Mouse (Mus musculus) heart, embryonic 16.5 days (tissue): Measurements from ENCODE around the gene Zfp830. TPM values are rescaled to one million over a fixed set of nuclear protein-coding genes. Genes with fewer than 3 reads are reported as not detected.

Source experiments
- ATAC-seq: fragments of 200-750 bp; cut with Nextera tagmentation; replicated peaks from 2 replicates; pipeline ENCODE4 v1.8.0; 2017; ENCODE audit warnings: moderate number of reproducible peaks; ENCODE audit not compliant: insufficient read depth, low FRiP score; ENCODE audit errors: extremely low read depth
- H3K27ac ChIP-seq: fragments of 300-500 bp; sonication (generic); 2 replicates; pipeline ENCODE4 v1.5.1; 2014; ENCODE audit warnings: mild to moderate bottlenecking, low read length, control low read depth, moderate library complexity
- H3K27me3 ChIP-seq: fragments of 300-500 bp; sonication (generic); 2 replicates; pipeline ENCODE4 v1.6.1; 2014; ENCODE audit warnings: low read length, mixed read lengths; ENCODE audit not compliant: control insufficient read depth, insufficient read depth
- H3K36me3 ChIP-seq: fragments of 300-500 bp; sonication (generic); 2 replicates; pipeline ENCODE4 v1.6.1; 2014; ENCODE audit not compliant: control insufficient read depth, insufficient read depth
- H3K4me1 ChIP-seq: fragments of 300-500 bp; sonication (generic); 2 replicates; pipeline ENCODE4 v1.6.1; 2014; ENCODE audit warnings: low read length, mixed read lengths; ENCODE audit not compliant: control insufficient read depth, insufficient read depth
- H3K4me2 ChIP-seq: fragments of 300-500 bp; sonication (generic); 2 replicates; pipeline ENCODE4 v1.6.1; 2014; ENCODE audit warnings: low read depth, mild to moderate bottlenecking, control low read depth, low read length
- H3K4me3 ChIP-seq: fragments of 300-500 bp; sonication (generic); 2 replicates; pipeline ENCODE4 v1.5.1; 2014; ENCODE audit warnings: mild to moderate bottlenecking, control low read depth, low read length
- H3K9ac ChIP-seq: fragments of 300-500 bp; sonication (generic); 2 replicates; pipeline ENCODE4 v1.6.1; 2014; ENCODE audit warnings: low read length, control low read depth
- H3K9me3 ChIP-seq: fragments of 300-500 bp; sonication (generic); replicated peaks from 2 replicates; pipeline ENCODE4 v1.6.1; 2016; ENCODE audit warnings: low read length; ENCODE audit not compliant: control insufficient read depth
- WGBS: fragments of 180-500 bp; shearing (Covaris S2); extraction: QIAGEN DNeasy Blood & Tissue Kit; methylation state at CpG from one replicate; pipeline ENCODE4 v1.1.7; 2014; 5-methylcytosine and 5-hydroxymethylcytosine counted together
- polyA plus RNA-seq: library from polyadenylated mRNA; unstranded; fragments of >200 nt; fragmentation: Nextera tagmentation; extraction: Ambion mirVana; gene quantifications from 2 replicates; pipeline ENCODE4 v1.2.1, GENCODE M21; 2015

The Zfp830 gene
- polyA plus RNA-seq, 1 experiment from 2014 or later, result 28.3 TPM

- no peak for ATAC-seq
- WGBS, result 71% methylated on average over 3 of the region's 3 CpGs
These were observed 43.2 kb downstream of the Zfp830 start for GRCm38 (mm10) chr11:82807370-82807769.

GRCm38 (mm10) chr11:82808485-82808884, 44.3 kb downstream of the Zfp830 start:
- H3K36me3 ChIP-seq, result 0 out of 2 replicates have a peak, but pooled peaks cover 6% of the 10 kb centered on the region
- ATAC-seq, result peak; percentile 72; the same call in 1 of the 2 replicates
- no peaks in the 10 kb centered on the region for H3K27me3 ChIP-seq
- no peak overlapping the region for H3K4me3 ChIP-seq
- H3K4me1 ChIP-seq, result peaks cover 15% of the 10 kb centered on the region
- no peak overlapping the region for H3K9ac ChIP-seq
- H3K27ac ChIP-seq, result no peak overlapping the region
- 39% methylated on average over 5 of the region's 5 CpGs for WGBS
- H3K4me2 ChIP-seq, result no peak overlapping the region
- H3K9me3 ChIP-seq, result no peaks in the 10 kb centered on the region

More at GRCm38 (mm10) chr11:82807370-82807769, 43.2 kb downstream of the Zfp830 start:
- Histone ChIP-seq H3K4me2 (no peak overlapping the region), H3K9ac (no peak overlapping the region), H3K4me3 (no peak overlapping the region), H3K4me1 (peaks cover 6% of the 10 kb centered on the region), H3K9me3 (no peaks in the 10 kb centered on the region), H3K27ac (no peak overlapping the region), H3K36me3 (peaks cover 13% of the 10 kb centered on the region; the same call in 1 of the 2 replicates), H3K27me3 (no peaks in the 10 kb centered on the region)

Other genes with a start within 250 kb of the Zfp830 start
- 0.14 and 0.25 TPM in 2 replicates for gene Cct6b, start within 50 bp of the Zfp830 start, polyA plus RNA-seq
- gene Lig3, start 16.8 kb downstream of the Zfp830 start, polyA plus RNA-seq, result 16.6 and 17.6 TPM in 2 replicates
- 5.1 and 5.5 TPM in 2 replicates for gene Rffl, start 106.9 kb downstream of the Zfp830 start, polyA plus RNA-seq
- 13.8 and 14.4 TPM in 2 replicates for gene Rad51d, start 126.3 kb downstream of the Zfp830 start, polyA plus RNA-seq
- gene Fndc8, start 127.8 kb downstream of the Zfp830 start, polyA plus RNA-seq, result 0.12 and 0.20 TPM in 2 replicates
- 22.2 TPM in 2 replicates for gene Nle1, start 144.1 kb downstream of the Zfp830 start, polyA plus RNA-seq
- 188 and 201 TPM in 2 replicates for gene Unc45b, start 146.2 kb downstream of the Zfp830 start, polyA plus RNA-seq
- 6.1 and 7.7 TPM in 2 replicates for gene Slfn5, start 187.0 kb downstream of the Zfp830 start, polyA plus RNA-seq
- 11.9 and 13.1 TPM in 2 replicates for gene Slfn9, start 227.5 kb downstream of the Zfp830 start, polyA plus RNA-seq